13 mouse cellular contexts compared by ENCODE assay signal in the genomic region with DNA sequence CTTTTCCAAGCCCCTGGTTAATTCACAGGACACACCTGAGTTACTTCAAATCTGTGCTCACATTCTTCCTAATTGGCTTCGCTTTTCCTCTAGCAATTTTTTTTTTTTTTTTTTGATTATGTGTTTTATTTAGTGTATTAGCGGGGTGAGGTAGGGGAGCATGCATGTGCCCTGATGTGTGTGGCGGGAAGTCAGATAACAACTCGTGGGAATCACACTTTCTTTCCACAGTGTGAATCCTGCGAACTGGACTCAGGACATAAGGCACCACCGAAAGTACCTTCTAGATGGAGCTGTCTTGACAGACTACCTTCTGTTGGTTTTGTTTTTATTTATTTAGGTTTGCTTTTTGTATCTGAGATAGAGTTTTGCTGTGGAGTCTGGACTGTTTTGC. TPM values are rescaled to one million over a fixed set of nuclear protein-coding genes. Genes with fewer than 3 reads are reported as not detected.
DNase-seq lines count a peak whose midpoint lies in the region; ATAC-seq lines count a peak whose summit lies in the region.
"Had no signal": no experiment of that assay in that cellular context is flagged by ENCODE, and none has a peak within 500 bp of the region (broad histone marks: within the 10 kb centered on the region; RNA-seq: fewer than 3 reads in every experiment).

No protein-coding gene starts in this region.

- no peaks in the 10 kb centered on the region for H3K9me3 ChIP-seq in kidney, embryonic 15.5 days (replicated peaks)
- H3K9me3 ChIP-seq in forebrain, embryonic 16.5 days (ENCODE audit: control insufficient read depth, low read length): no peaks in the 10 kb centered on the region
- no peaks in the 10 kb centered on the region for H3K9me3 ChIP-seq in intestine, embryonic 16.5 days (ENCODE audit: control insufficient read depth, low read length)
- no peaks in the 10 kb centered on the region for H3K9me3 ChIP-seq in neural tube, embryonic 14.5 days (ENCODE audit: control insufficient read depth, low read length)
- H3K9me3 ChIP-seq: G1E; heart, embryonic 15.5 days; megakaryocyte, embryonic 14.5 days had no signal

- no peaks in the 10 kb centered on the region for H3K36me3 ChIP-seq in kidney, embryonic 15.5 days
- H3K36me3 ChIP-seq in forebrain, embryonic 16.5 days (ENCODE audit: control insufficient read depth, insufficient read depth): no peaks in the 10 kb centered on the region
- H3K36me3 ChIP-seq in intestine, embryonic 16.5 days (ENCODE audit: control insufficient read depth, insufficient read depth, low read length): no peaks in the 10 kb centered on the region
- H3K36me3 ChIP-seq in neural tube, embryonic 14.5 days (ENCODE audit: control insufficient read depth, insufficient read depth, low read length): no peaks in the 10 kb centered on the region
- H3K36me3 ChIP-seq: G1E; heart, embryonic 15.5 days had no signal

- H3K27me3 ChIP-seq in kidney, embryonic 15.5 days: 0 out of 2 replicates have a peak, but pooled peaks cover 3% of the 10 kb centered on the region
- peaks cover 2% of the 10 kb centered on the region; the same call in 1 of the 2 replicates for H3K27me3 ChIP-seq in forebrain, embryonic 16.5 days (replicated peaks; ENCODE audit: control insufficient read depth, insufficient read depth, low read length)
- H3K27me3 ChIP-seq in intestine, embryonic 16.5 days (replicated peaks; ENCODE audit: control insufficient read depth, insufficient read depth, low read length): no peaks in the 10 kb centered on the region
- H3K27me3 ChIP-seq in neural tube, embryonic 14.5 days (ENCODE audit: control insufficient read depth, insufficient read depth, low read length): no peaks in the 10 kb centered on the region

- no peak for ATAC-seq in kidney, embryonic 15.5 days (replicated peaks; ENCODE audit: low FRiP score)
- ATAC-seq in forebrain, embryonic 16.5 days: peak; percentile 35
- ATAC-seq in intestine, embryonic 16.5 days: peak; percentile 40
- ATAC-seq in neural tube, embryonic 14.5 days (ENCODE audit: low read depth): peak; percentile 61; the same call in 1 of the 2 replicates

- 74% methylated on average over 6 of the region's 6 CpGs for WGBS in kidney, embryonic 15.5 days
- 68% methylated on average over 6 of the region's 6 CpGs for WGBS in forebrain, embryonic 16.5 days
- 63% methylated on average over 6 of the region's 6 CpGs for WGBS in intestine, embryonic 16.5 days
- 70% methylated on average over 6 of the region's 6 CpGs for WGBS in neural tube, embryonic 14.5 days

- no peak for DNase-seq in kidney, postnatal 14 days
- DNase-seq in lung, postnatal 10 days: no peak
- no peak for DNase-seq in thymus, postnatal 0 days (ENCODE audit: low spot score)

- 0 out of 2 replicates have a peak overlapping the region, but pooled peaks have one; percentile 14 for H3K4me2 ChIP-seq in kidney, embryonic 15.5 days
- peak overlapping the region; percentile 40 for H3K4me2 ChIP-seq in forebrain, embryonic 16.5 days (ENCODE audit: low read length)
- no peak overlapping the region for H3K4me2 ChIP-seq in intestine, embryonic 16.5 days (ENCODE audit: low read depth, low read length)
- peak overlapping the region; percentile 30 for H3K4me2 ChIP-seq in neural tube, embryonic 14.5 days (ENCODE audit: low read depth, low read length)
- H3K4me2 ChIP-seq: heart, embryonic 15.5 days; lung, embryonic 14.5 days had no signal

- no peaks in the 10 kb centered on the region for H3K4me1 ChIP-seq in kidney, embryonic 15.5 days
- no peaks in the 10 kb centered on the region for H3K4me1 ChIP-seq in forebrain, embryonic 16.5 days (replicated peaks; ENCODE audit: control insufficient read depth, insufficient read depth, low read length)
- H3K4me1 ChIP-seq in intestine, embryonic 16.5 days (ENCODE audit: control insufficient read depth, insufficient read depth, low read length): no peaks in the 10 kb centered on the region
- H3K4me1 ChIP-seq in neural tube, embryonic 14.5 days (ENCODE audit: control insufficient read depth, insufficient read depth, low read length): no peaks in the 10 kb centered on the region
- H3K4me1 ChIP-seq: heart, embryonic 15.5 days had no signal

- H3K4me3 ChIP-seq in kidney, embryonic 15.5 days (replicated peaks): no peak overlapping the region
- no peak overlapping the region; the same call in 1 of the 2 replicates for H3K4me3 ChIP-seq in forebrain, embryonic 16.5 days (replicated peaks; ENCODE audit: low read length)
- H3K4me3 ChIP-seq in intestine, embryonic 16.5 days (ENCODE audit: low read length): no peak overlapping the region
- H3K4me3 ChIP-seq in neural tube, embryonic 14.5 days (ENCODE audit: low read depth, low read length): no peak overlapping the region
- H3K4me3 ChIP-seq: heart, embryonic 15.5 days; megakaryocyte, embryonic 14.5 days had no signal

- H3K9ac ChIP-seq in kidney, embryonic 15.5 days: no peak overlapping the region
- no peak overlapping the region for H3K9ac ChIP-seq in forebrain, embryonic 16.5 days (replicated peaks; ENCODE audit: low read depth, low read length)
- no peak overlapping the region for H3K9ac ChIP-seq in intestine, embryonic 16.5 days (ENCODE audit: low read depth, low read length)
- no peak overlapping the region for H3K9ac ChIP-seq in neural tube, embryonic 14.5 days (replicated peaks; ENCODE audit: low read depth, low read length)
- H3K9ac ChIP-seq: heart, embryonic 15.5 days; lung, embryonic 14.5 days had no signal

- H3K27ac ChIP-seq in kidney, embryonic 15.5 days: no peak overlapping the region
- H3K27ac ChIP-seq in forebrain, embryonic 16.5 days (ENCODE audit: low read length): no peak overlapping the region
- H3K27ac ChIP-seq in intestine, embryonic 16.5 days (ENCODE audit: low read length): no peak overlapping the region
- H3K27ac ChIP-seq in neural tube, embryonic 14.5 days (ENCODE audit: low read depth, low read length): no peak overlapping the region
- H3K27ac ChIP-seq: heart, embryonic 15.5 days had no signal

RNA-seq across cellular contexts. Expression of a gene that starts 9.8 kb away (rescaled TPM):
- 6.5 and 7.5 TPM in 2 replicates for polyA plus RNA-seq in kidney, embryonic 15.5 days (2015; fragmentation: Nextera tagmentation; extraction: Ambion mirVana)
- 176 and 222 TPM in 2 replicates for polyA plus RNA-seq in forebrain, embryonic 16.5 days (2015; fragmentation: Nextera tagmentation; extraction: Ambion mirVana)
- 5.9 and 6.8 TPM in 2 replicates for polyA plus RNA-seq in intestine, embryonic 16.5 days (2015; fragmentation: Nextera tagmentation; extraction: Ambion mirVana)
- 71.5 and 79.9 TPM in 2 replicates for polyA plus RNA-seq in neural tube, embryonic 14.5 days (2014; fragmentation: Nextera tagmentation; extraction: Ambion mirVana)
- polyA plus RNA-seq in thymus, postnatal 0 days (2015; fragmentation: Nextera tagmentation; extraction: Ambion mirVana): 0.22 and 0.44 TPM in 2 replicates
- polyA plus RNA-seq: G1E; liver, adult 2 months had no signal

RNA-seq across cellular contexts. Expression of a gene that starts 24.9 kb away (rescaled TPM):
- polyA plus RNA-seq in kidney, embryonic 15.5 days (2015; fragmentation: Nextera tagmentation; extraction: Ambion mirVana): 3.2 and 3.5 TPM in 2 replicates
- 1.4 and 1.6 TPM in 2 replicates for polyA plus RNA-seq in forebrain, embryonic 16.5 days (2015; fragmentation: Nextera tagmentation; extraction: Ambion mirVana)
- 1.1 and 1.3 TPM in 2 replicates for polyA plus RNA-seq in intestine, embryonic 16.5 days (2015; fragmentation: Nextera tagmentation; extraction: Ambion mirVana)
- polyA plus RNA-seq in neural tube, embryonic 14.5 days (2014; fragmentation: Nextera tagmentation; extraction: Ambion mirVana): 0.66 and 0.91 TPM in 2 replicates
- 1.6 and 1.7 TPM in 2 replicates for polyA plus RNA-seq in thymus, postnatal 0 days (2015; fragmentation: Nextera tagmentation; extraction: Ambion mirVana)
- polyA plus RNA-seq: G1E had no signal

RNA-seq across cellular contexts. Expression of a gene that starts 33.1 kb away (rescaled TPM):
- polyA plus RNA-seq in kidney, embryonic 15.5 days (2015; fragmentation: Nextera tagmentation; extraction: Ambion mirVana): 6.6 and 6.9 TPM in 2 replicates
- polyA plus RNA-seq in forebrain, embryonic 16.5 days (2015; fragmentation: Nextera tagmentation; extraction: Ambion mirVana): 1.2 and 1.7 TPM in 2 replicates
- polyA plus RNA-seq in intestine, embryonic 16.5 days (2015; fragmentation: Nextera tagmentation; extraction: Ambion mirVana): 1.6 TPM in 2 replicates
- polyA plus RNA-seq in neural tube, embryonic 14.5 days (2014; fragmentation: Nextera tagmentation; extraction: Ambion mirVana): 0.84 and 2.0 TPM in 2 replicates
- 2.5 and 3.0 TPM in 2 replicates for polyA plus RNA-seq in thymus, postnatal 0 days (2015; fragmentation: Nextera tagmentation; extraction: Ambion mirVana)

RNA-seq across cellular contexts. Expression of a gene that starts 41.0 kb away (rescaled TPM):
- 37.2 and 48.6 TPM in 2 replicates for polyA plus RNA-seq in kidney, embryonic 15.5 days (2015; fragmentation: Nextera tagmentation; extraction: Ambion mirVana)
- polyA plus RNA-seq in forebrain, embryonic 16.5 days (2015; fragmentation: Nextera tagmentation; extraction: Ambion mirVana): 2.1 and 2.6 TPM in 2 replicates
- polyA plus RNA-seq in intestine, embryonic 16.5 days (2015; fragmentation: Nextera tagmentation; extraction: Ambion mirVana): 23.0 and 23.2 TPM in 2 replicates
- 2.8 and 4.9 TPM in 2 replicates for polyA plus RNA-seq in neural tube, embryonic 14.5 days (2014; fragmentation: Nextera tagmentation; extraction: Ambion mirVana)
- 27.0 and 28.8 TPM in 2 replicates for polyA plus RNA-seq in thymus, postnatal 0 days (2015; fragmentation: Nextera tagmentation; extraction: Ambion mirVana)

RNA-seq across cellular contexts. Expression of a gene that starts 46.7 kb away (rescaled TPM):
- polyA plus RNA-seq in kidney, embryonic 15.5 days (2015; fragmentation: Nextera tagmentation; extraction: Ambion mirVana): 0.08 TPM in 1 of 2 replicates, not detected in the other
- polyA plus RNA-seq in forebrain, embryonic 16.5 days (2015; fragmentation: Nextera tagmentation; extraction: Ambion mirVana): 0.63 and 0.70 TPM in 2 replicates
- polyA plus RNA-seq in intestine, embryonic 16.5 days (2015; fragmentation: Nextera tagmentation; extraction: Ambion mirVana): 3.0 and 4.7 TPM in 2 replicates
- 0.20 and 0.22 TPM in 2 replicates for polyA plus RNA-seq in neural tube, embryonic 14.5 days (2014; fragmentation: Nextera tagmentation; extraction: Ambion mirVana)
- polyA plus RNA-seq in thymus, postnatal 0 days (2015; fragmentation: Nextera tagmentation; extraction: Ambion mirVana): not detected in 2 replicates
- polyA plus RNA-seq: G1E; heart, embryonic 15.5 days; liver, adult 2 months; lung, embryonic 14.5 days; stomach, embryonic 14.5 days had no signal
